Mouse (Mus musculus): Measurements from ENCODE around the gene Mccc1. TPM values are rescaled to one million over a fixed set of nuclear protein-coding genes. Genes with fewer than 3 reads are reported as not detected.

The Mccc1 gene
- polyA plus RNA-seq, 1 experiment from 2014 or later: 25.8 TPM

GRCm38 (mm10) chr3:35931359-35931758 is 69.1 kb downstream of the Mccc1 start:
- 34% methylated on average over 7 of the region's 7 CpGs for WGBS
- no peaks in the 10 kb centered on the region for H3K9me3 ChIP-seq (ENCODE audit: control insufficient read depth, low read length)
- no peak for ATAC-seq (ENCODE audit: low FRiP score)

GRCm38 (mm10) chr3:35929831-35930230 is 70.6 kb downstream of the Mccc1 start:
- DNase-seq (ENCODE audit: low spot score) (no peak), ATAC-seq (ENCODE audit: low FRiP score) (no peak)
- Histone ChIP-seq H3K4me2 (replicated peaks) (no peak overlapping the region), H3K9me3 (ENCODE audit: control insufficient read depth, low read length) (no peaks in the 10 kb centered on the region), H3K4me1 (replicated peaks; ENCODE audit: control insufficient read depth, insufficient read depth, low read length) (peaks cover 24% of the 10 kb centered on the region), H3K9ac (no peak overlapping the region), H3K27me3 (ENCODE audit: control insufficient read depth, insufficient read depth, low read length) (no peaks in the 10 kb centered on the region), H3K27ac (no peak overlapping the region), H3K36me3 (replicated peaks; ENCODE audit: control insufficient read depth, insufficient read depth) (no peaks in the 10 kb centered on the region), H3K4me3 (replicated peaks; ENCODE audit: low read length) (no peak overlapping the region)
- WGBS: 78% methylated on average over 8 of the region's 8 CpGs

More at GRCm38 (mm10) chr3:35931359-35931758, 69.1 kb downstream of the Mccc1 start:
- Histone ChIP-seq H3K36me3 (replicated peaks; ENCODE audit: control insufficient read depth, insufficient read depth) (no peaks in the 10 kb centered on the region), H3K4me2 (replicated peaks) (peak overlapping the region; percentile 89), H3K27ac (no peak overlapping the region), H3K4me3 (replicated peaks; ENCODE audit: low read length) (peak overlapping the region; percentile 80), H3K4me1 (replicated peaks; ENCODE audit: control insufficient read depth, insufficient read depth, low read length) (peaks cover 24% of the 10 kb centered on the region), H3K27me3 (ENCODE audit: control insufficient read depth, insufficient read depth, low read length) (no peaks in the 10 kb centered on the region), H3K9ac (peak overlapping the region; percentile 95)
- DNase-seq (ENCODE audit: low spot score): no peak

- Histone ChIP-seq H3K27me3 (ENCODE audit: control insufficient read depth, insufficient read depth, low read length) (no peaks in the 10 kb centered on the region), H3K27ac (no peak overlapping the region), H3K9ac (no peak overlapping the region), H3K4me3 (replicated peaks; ENCODE audit: low read length) (no peak overlapping the region), H3K4me2 (replicated peaks) (no peak overlapping the region), H3K36me3 (replicated peaks; ENCODE audit: control insufficient read depth, insufficient read depth) (no peaks in the 10 kb centered on the region), H3K4me1 (replicated peaks; ENCODE audit: control insufficient read depth, insufficient read depth, low read length) (peaks cover 24% of the 10 kb centered on the region), H3K9me3 (ENCODE audit: control insufficient read depth, low read length) (no peaks in the 10 kb centered on the region)
- no peak for DNase-seq (ENCODE audit: low spot score)
- 65% methylated on average over 3 of the region's 3 CpGs for WGBS
- ATAC-seq (ENCODE audit: low FRiP score): no peak
Observed at GRCm38 (mm10) chr3:35929406-35929805, 71.1 kb downstream of the Mccc1 start.

- Histone ChIP-seq H3K4me1 (replicated peaks; ENCODE audit: control insufficient read depth, insufficient read depth, low read length) (peaks cover 7% of the 10 kb centered on the region), H3K36me3 (replicated peaks; ENCODE audit: control insufficient read depth, insufficient read depth) (no peaks in the 10 kb centered on the region), H3K9me3 (ENCODE audit: control insufficient read depth, low read length) (no peaks in the 10 kb centered on the region), H3K9ac (no peak overlapping the region), H3K27ac (no peak overlapping the region), H3K4me3 (replicated peaks; ENCODE audit: low read length) (no peak overlapping the region), H3K4me2 (replicated peaks) (no peak overlapping the region), H3K27me3 (ENCODE audit: control insufficient read depth, insufficient read depth, low read length) (no peaks in the 10 kb centered on the region)
- no peak for DNase-seq (ENCODE audit: low spot score)
- WGBS: 92% methylated on average over 2 of the region's 2 CpGs
- no peak for ATAC-seq (ENCODE audit: low FRiP score)
Observed at GRCm38 (mm10) chr3:35925852-35926251, 74.6 kb downstream of the Mccc1 start.

- H3K4me1 ChIP-seq (replicated peaks; ENCODE audit: control insufficient read depth, insufficient read depth, low read length): no peaks in the 10 kb centered on the region
- H3K27me3 ChIP-seq (ENCODE audit: control insufficient read depth, insufficient read depth, low read length): no peaks in the 10 kb centered on the region
- no peaks in the 10 kb centered on the region for H3K9me3 ChIP-seq (ENCODE audit: control insufficient read depth, low read length)
- H3K4me2 ChIP-seq (replicated peaks): no peak overlapping the region
- WGBS: 85% methylated on average over 3 of the region's 3 CpGs
- no peak for ATAC-seq (ENCODE audit: low FRiP score)
- no peak overlapping the region for H3K27ac ChIP-seq
- H3K9ac ChIP-seq: no peak overlapping the region
- H3K36me3 ChIP-seq (replicated peaks; ENCODE audit: control insufficient read depth, insufficient read depth): peaks cover 4% of the 10 kb centered on the region
- no peak overlapping the region for H3K4me3 ChIP-seq (replicated peaks; ENCODE audit: low read length)
- no peak for DNase-seq (ENCODE audit: low spot score)
Observed at GRCm38 (mm10) chr3:35924007-35924406, 76.5 kb downstream of the Mccc1 start.

GRCm38 (mm10) chr3:35923495-35923894 is 77.0 kb downstream of the Mccc1 start:
- no peak overlapping the region for H3K4me2 ChIP-seq (replicated peaks)
- H3K4me3 ChIP-seq (replicated peaks; ENCODE audit: low read length): no peak overlapping the region
- ATAC-seq (ENCODE audit: low FRiP score) (no peak), DNase-seq (ENCODE audit: low spot score) (no peak)
- no peaks in the 10 kb centered on the region for H3K27me3 ChIP-seq (ENCODE audit: control insufficient read depth, insufficient read depth, low read length)
- no peak overlapping the region for H3K27ac ChIP-seq
- H3K36me3 ChIP-seq (replicated peaks; ENCODE audit: control insufficient read depth, insufficient read depth): peaks cover 7% of the 10 kb centered on the region
- WGBS: 77% methylated on average over 7 of the region's 7 CpGs
- H3K9me3 ChIP-seq (ENCODE audit: control insufficient read depth, low read length): no peaks in the 10 kb centered on the region
- no peaks in the 10 kb centered on the region for H3K4me1 ChIP-seq (replicated peaks; ENCODE audit: control insufficient read depth, insufficient read depth, low read length)
- H3K9ac ChIP-seq: no peak overlapping the region

GRCm38 (mm10) chr3:35922522-35922921 is 78.0 kb downstream of the Mccc1 start:
- Histone ChIP-seq H3K4me3 (replicated peaks; ENCODE audit: low read length) (no peak overlapping the region), H3K36me3 (replicated peaks; ENCODE audit: control insufficient read depth, insufficient read depth) (peaks cover 16% of the 10 kb centered on the region), H3K4me1 (replicated peaks; ENCODE audit: control insufficient read depth, insufficient read depth, low read length) (no peaks in the 10 kb centered on the region), H3K9me3 (ENCODE audit: control insufficient read depth, low read length) (no peaks in the 10 kb centered on the region), H3K9ac (no peak overlapping the region), H3K27ac (no peak overlapping the region), H3K4me2 (replicated peaks) (no peak overlapping the region), H3K27me3 (ENCODE audit: control insufficient read depth, insufficient read depth, low read length) (no peaks in the 10 kb centered on the region)
- DNase-seq (ENCODE audit: low spot score): no peak
- WGBS: 88% methylated on average over 4 of the region's 4 CpGs
- ATAC-seq (ENCODE audit: low FRiP score): no peak

GRCm38 (mm10) chr3:35918229-35918628 is 82.2 kb downstream of the Mccc1 start:
- Histone ChIP-seq H3K27me3 (ENCODE audit: control insufficient read depth, insufficient read depth, low read length) (no peaks in the 10 kb centered on the region), H3K4me1 (replicated peaks; ENCODE audit: control insufficient read depth, insufficient read depth, low read length) (no peaks in the 10 kb centered on the region), H3K9ac (no peak overlapping the region), H3K4me2 (replicated peaks) (no peak overlapping the region), H3K36me3 (replicated peaks; ENCODE audit: control insufficient read depth, insufficient read depth) (peaks cover 47% of the 10 kb centered on the region), H3K9me3 (ENCODE audit: control insufficient read depth, low read length) (no peaks in the 10 kb centered on the region), H3K27ac (no peak overlapping the region), H3K4me3 (replicated peaks; ENCODE audit: low read length) (no peak overlapping the region)
- ATAC-seq (ENCODE audit: low FRiP score): no peak
- 87% methylated on average over 3 of the region's 3 CpGs for WGBS
- DNase-seq (ENCODE audit: low spot score): no peak
